Mouse (Mus musculus) E14TG2a.4 (cell line): ENCODE measurements at regions not wholly inside any gene's neighbourhood (a gene's known extent, or its start where the extent isn't known, plus 50 kb on each side); places are given as distances from the start of the nearest gene placed in this dataset.

Experiments
- CTCF ChIP-seq: conservative IDR thresholded peaks from 2 replicates; pipeline ENCODE4 v1.5.1; 2014; ENCODE audit warnings: low read length
- NANOG ChIP-seq: IDR thresholded peaks from 2 replicates; pipeline ENCODE4 v1.6.1; 2014; ENCODE audit warnings: borderline replicate concordance, low read length, mixed read lengths
- POU5F1 ChIP-seq: IDR thresholded peaks from 2 replicates; pipeline ENCODE4 v1.6.1; 2014; ENCODE audit warnings: low read length, borderline replicate concordance

DNA sequence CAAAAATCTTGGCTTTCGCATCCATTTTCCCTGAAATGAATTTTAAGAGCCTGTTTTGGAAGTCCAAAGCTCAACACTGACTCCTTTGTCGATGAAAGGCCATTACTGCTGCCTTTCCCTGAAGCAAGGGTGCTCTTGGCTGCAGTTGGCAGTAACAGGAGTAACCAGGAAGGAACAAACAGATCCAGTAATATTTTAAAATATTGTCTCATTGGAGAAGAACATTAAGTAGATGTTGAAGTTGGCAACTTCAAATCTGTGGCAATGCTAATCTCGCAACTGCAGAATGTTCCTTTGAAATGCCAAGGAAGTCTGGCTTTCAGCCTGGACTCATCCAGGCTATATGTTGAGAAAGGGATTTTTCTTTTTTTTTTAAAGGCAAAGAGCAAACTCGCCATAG lies 154.3 kb upstream of the Lef1 start:
- TF ChIP-seq CTCF (no peak), POU5F1 (no peak), NANOG (no peak)
